Comparison of ENCODE assay signal across 8 mouse cellular contexts in genomic region chr7:115624907-115625552, GRCm38 (mm10).
DNase-seq lines count a peak whose midpoint lies in the region; ATAC-seq lines count a peak whose summit lies in the region.

No protein-coding gene starts in this region.

- no peak overlapping the region for H3K27ac ChIP-seq in liver, embryonic 16.5 days (ENCODE audit: low read length)
- H3K27ac ChIP-seq in liver, embryonic 12.5 days = no peak overlapping the region
- H3K27ac ChIP-seq in limb, embryonic 10.5 days = peak overlapping the region; percentile 83
- H3K27ac ChIP-seq in stomach, embryonic 14.5 days (ENCODE audit: low read length) = 0 out of 2 replicates have a peak overlapping the region, but pooled peaks have one; percentile 27

- H3K9me3 ChIP-seq in liver, embryonic 16.5 days (replicated peaks; ENCODE audit: control insufficient read depth, low read length) = no peaks in the 10 kb centered on the region
- no peaks in the 10 kb centered on the region for H3K9me3 ChIP-seq in liver, embryonic 12.5 days (replicated peaks)
- no peaks in the 10 kb centered on the region for H3K9me3 ChIP-seq in limb, embryonic 10.5 days (replicated peaks)
- H3K9me3 ChIP-seq in stomach, embryonic 14.5 days (ENCODE audit: control insufficient read depth, low read depth, low read length) = no peaks in the 10 kb centered on the region

- no peak overlapping the region for H3K4me3 ChIP-seq in liver, embryonic 16.5 days (ENCODE audit: low read depth, low read length)
- H3K4me3 ChIP-seq in liver, embryonic 12.5 days = no peak overlapping the region
- H3K4me3 ChIP-seq in limb, embryonic 10.5 days = no peak overlapping the region
- H3K4me3 ChIP-seq in stomach, embryonic 14.5 days (ENCODE audit: low read depth, low read length) = no peak overlapping the region

- peak; percentile 75 for DNase-seq in fibroblast of lung, adult 2 months (ENCODE audit: low read depth)
- DNase-seq in limb, embryonic 10.5 days (ENCODE audit: low spot score) = no peak
- DNase-seq in thymus, adult 18-20 months = no peak
- DNase-seq in yolk sac, embryonic 10.5 days (ENCODE audit: low spot score) = no peak
- no peak for DNase-seq in cerebellum, adult 9-10 months

- no peaks in the 10 kb centered on the region for H3K27me3 ChIP-seq in liver, embryonic 16.5 days (ENCODE audit: control insufficient read depth, insufficient read depth, low read depth, low read length)
- H3K27me3 ChIP-seq in liver, embryonic 12.5 days (replicated peaks) = no peaks in the 10 kb centered on the region
- no peaks in the 10 kb centered on the region for H3K27me3 ChIP-seq in limb, embryonic 10.5 days (ENCODE audit: low read depth, poor library complexity, severe bottlenecking)
- no peaks in the 10 kb centered on the region for H3K27me3 ChIP-seq in stomach, embryonic 14.5 days (ENCODE audit: control insufficient read depth, insufficient read depth, low read length)

- 61% methylated on average over 8 of the region's 8 CpGs for WGBS in liver, embryonic 16.5 days (ENCODE audit: insufficient replicate concordance)
- 63% methylated on average over 8 of the region's 8 CpGs for WGBS in liver, embryonic 12.5 days (ENCODE audit: insufficient replicate concordance)
- WGBS in limb, embryonic 10.5 days = 63% methylated on average over 8 of the region's 8 CpGs
- 16% methylated on average over 8 of the region's 8 CpGs for WGBS in stomach, embryonic 14.5 days

- no peaks in the 10 kb centered on the region for H3K36me3 ChIP-seq in liver, embryonic 16.5 days (ENCODE audit: control insufficient read depth, insufficient read depth)
- no peaks in the 10 kb centered on the region for H3K36me3 ChIP-seq in liver, embryonic 12.5 days
- H3K36me3 ChIP-seq in limb, embryonic 10.5 days = no peaks in the 10 kb centered on the region
- no peaks in the 10 kb centered on the region for H3K36me3 ChIP-seq in stomach, embryonic 14.5 days (ENCODE audit: control insufficient read depth, insufficient read depth, low read length)

- H3K9ac ChIP-seq in liver, embryonic 16.5 days (ENCODE audit: low read depth, low read length) = no peak overlapping the region
- H3K9ac ChIP-seq in liver, embryonic 12.5 days = no peak overlapping the region
- no peak overlapping the region for H3K9ac ChIP-seq in stomach, embryonic 14.5 days (replicated peaks; ENCODE audit: low read depth, low read length)

- H3K4me2 ChIP-seq in liver, embryonic 16.5 days (ENCODE audit: low read depth, low read length) = 0 out of 2 replicates have a peak overlapping the region, but pooled peaks have one; percentile 2
- no peak overlapping the region for H3K4me2 ChIP-seq in liver, embryonic 12.5 days
- peak overlapping the region; percentile 17; the same call in 1 of the 2 replicates for H3K4me2 ChIP-seq in stomach, embryonic 14.5 days (replicated peaks; ENCODE audit: low read depth, low read length)

- no peaks in the 10 kb centered on the region; the same call in 1 of the 2 replicates for H3K4me1 ChIP-seq in liver, embryonic 16.5 days (ENCODE audit: control insufficient read depth, low read depth, low read length)
- H3K4me1 ChIP-seq in liver, embryonic 12.5 days = peaks cover 9% of the 10 kb centered on the region; the same call in 1 of the 2 replicates
- peaks cover 46% of the 10 kb centered on the region for H3K4me1 ChIP-seq in limb, embryonic 10.5 days
- peaks cover 21% of the 10 kb centered on the region for H3K4me1 ChIP-seq in stomach, embryonic 14.5 days (ENCODE audit: control insufficient read depth, insufficient read depth, low read length)

- ATAC-seq in liver, embryonic 16.5 days (ENCODE audit: low read depth) = no peak; the same call in 1 of the 2 replicates
- ATAC-seq in liver, embryonic 12.5 days = no peak
- no peak for ATAC-seq in stomach, embryonic 14.5 days (ENCODE audit: insufficient number of reproducible peaks, insufficient read depth, low FRiP score, low read depth)

Comparison
In these comparisons a context has a peak if more than half of its experiments do, and no peak if none do; other contexts are left out.
1. H3K27ac ChIP-seq: peak in limb, embryonic 10.5 days (single experiment) and stomach, embryonic 14.5 days (single experiment); none in liver, embryonic 16.5 days (single experiment) and liver, embryonic 12.5 days (single experiment).